Mouse (Mus musculus): ENCODE measurements around the gene Psmd12. TPM values are rescaled to one million over a fixed set of nuclear protein-coding genes. Genes with fewer than 3 reads are reported as not detected.
A peak's percentile ranks its signal among the peaks of the same experiment; 100 is the strongest.

Gene Psmd12
- total and polyA plus RNA-seq, 3 experiments, result 139 to 437 (median 149) TPM

- Histone ChIP-seq H3K79me2 (ENCODE audit: control insufficient read depth, insufficient read depth, low read length, poor library complexity) (peaks cover 60% of the 10 kb centered on the region), H3K27me3 (ENCODE audit: control insufficient read depth in 1 of 2, insufficient read depth in 2 of 2, low read length in 2 of 2) (no peaks in the 10 kb centered on the region), H3K4me3 (ENCODE audit: control insufficient read depth in 1 of 2, insufficient read depth in 1 of 2, low read depth in 2 of 2, low read length in 2 of 2) (peak overlapping the region; percentile 88 to 89), H3K36me3 (ENCODE audit: control insufficient read depth in 1 of 2, insufficient read depth in 2 of 2, low read length in 2 of 2) (peaks cover 0 to 34% of the 10 kb centered on the region in 2 experiments; a peak in 2 of 4 replicates), H3K9ac (ENCODE audit: control insufficient read depth, low read depth, low read length, poor library complexity, severe bottlenecking) (peak overlapping the region; percentile 93), H3K27ac (ENCODE audit: control insufficient read depth, low read depth, low read length) (peak overlapping the region; percentile 99), H3K9me3 (replicated peaks; ENCODE audit: insufficient read depth, low read length) (no peaks in the 10 kb centered on the region), H3K4me1 (ENCODE audit: control insufficient read depth in 1 of 2, insufficient read depth in 2 of 2, low read length in 2 of 2) (peaks cover 19 to 31% of the 10 kb centered on the region in 2 experiments)
- DNase-seq (ENCODE audit: low read depth, low spot score), result peak; percentile 98
- TF ChIP-seq NELFE (IDR thresholded peaks at IDR 0.05; ENCODE audit: low read depth, low read length), result peak; percentile 51
- peak; percentile 34; the same call in 1 of the 2 replicates for TF ChIP-seq ZMIZ1 (IDR thresholded peaks at IDR 0.05; ENCODE audit: low read depth, low read length)
- TF ChIP-seq MAFK (IDR thresholded peaks at IDR 0.05; ENCODE audit: borderline replicate concordance, low read depth, low read length), result no peak
- peak; percentile 88 for TF ChIP-seq TAL1 (IDR thresholded peaks at IDR 0.05; ENCODE audit: low read length)
- TF ChIP-seq RCOR1 (IDR thresholded peaks at IDR 0.05; ENCODE audit: low read depth, low read length), result peak; percentile 45; the same call in 1 of the 2 replicates
- no peak for TF ChIP-seq ZC3H11A (IDR thresholded peaks at IDR 0.05; ENCODE audit: low read depth, low read length)
- peak; percentile 93 for TF ChIP-seq TBP (IDR thresholded peaks at IDR 0.05; ENCODE audit: low read depth, low read length)
- TF ChIP-seq MXI1 (IDR thresholded peaks at IDR 0.05; ENCODE audit: low read depth, low read length), result peak; percentile 62; the same call in 1 of the 2 replicates
- peak; percentile 81; the same call in 1 of the 2 replicates for TF ChIP-seq MYC (IDR thresholded peaks at IDR 0.05; ENCODE audit: low read depth, low read length)
- no peak for TF ChIP-seq GABPA (IDR thresholded peaks at IDR 0.05; ENCODE audit: low read depth, low read length)
- peak; percentile 59 for TF ChIP-seq CHD2 (IDR thresholded peaks at IDR 0.05; ENCODE audit: low read length)
- no peak for TF ChIP-seq MEF2A (IDR thresholded peaks at IDR 0.05; ENCODE audit: extremely low read depth, insufficient replicate concordance, low read depth, low read length, poor library complexity, severe bottlenecking)
- TF ChIP-seq MYB (IDR thresholded peaks at IDR 0.05; ENCODE audit: low read depth, low read length), result 0 out of 2 replicates have a peak, but pooled peaks have one; percentile 40
- peak; percentile 83 for TF ChIP-seq TCF12 (IDR thresholded peaks at IDR 0.05; ENCODE audit: low read depth, low read length)
- TF ChIP-seq POLR2AphosphoS2 (IDR thresholded peaks at IDR 0.05; ENCODE audit: low read length), result peak; percentile 81
- TF ChIP-seq HCFC1 (IDR thresholded peaks at IDR 0.05; ENCODE audit: low read depth, low read length), result no peak; the same call in 1 of the 2 replicates
- TF ChIP-seq ELF1 (IDR thresholded peaks at IDR 0.05; ENCODE audit: low read depth, low read length), result peak; percentile 27; the same call in 1 of the 2 replicates
- no peak for TF ChIP-seq NRF1 (IDR thresholded peaks at IDR 0.05; ENCODE audit: insufficient read depth, low read depth, low read length, poor library complexity, severe bottlenecking)
- TF ChIP-seq MAZ (IDR thresholded peaks at IDR 0.05; ENCODE audit: low read depth, low read length), result peak; percentile 93
- peak; percentile 45; the same call in 1 of the 2 replicates for TF ChIP-seq BHLHE40 (IDR thresholded peaks at IDR 0.05; ENCODE audit: borderline replicate concordance, low read depth, low read length)
- TF ChIP-seq RAD21 (IDR thresholded peaks at IDR 0.05; ENCODE audit: low read depth, low read length), result no peak
- TF ChIP-seq SIN3A (IDR thresholded peaks at IDR 0.05; ENCODE audit: low read length), result peak; percentile 95
- peak; percentile 28; the same call in 1 of the 2 replicates for TF ChIP-seq SMC3 (IDR thresholded peaks at IDR 0.05; ENCODE audit: low read depth, low read length)
- TF ChIP-seq MAX (IDR thresholded peaks at IDR 0.05; ENCODE audit: low read length), result peak; percentile 99
- peak; percentile 94 for TF ChIP-seq ETS1 (IDR thresholded peaks at IDR 0.05; ENCODE audit: low read depth, low read length)
- peak; percentile 97 for TF ChIP-seq GATA1 (IDR thresholded peaks at IDR 0.05; ENCODE audit: low read depth, low read length)
- no peak for TF ChIP-seq ZKSCAN1 (IDR thresholded peaks at IDR 0.05; ENCODE audit: low read depth, low read length)
- TF ChIP-seq CHD1 (IDR thresholded peaks at IDR 0.05; ENCODE audit: low read depth, low read length), result no peak; the same call in 1 of the 2 replicates
- peak; percentile 76; the same call in 1 of the 2 replicates for TF ChIP-seq E2F4 (IDR thresholded peaks at IDR 0.05; ENCODE audit: borderline replicate concordance, low read depth, low read length)
- TF ChIP-seq POLR2A (IDR thresholded peaks at IDR 0.05; ENCODE audit: control insufficient read depth in 1 of 2, insufficient read depth in 1 of 2, low read depth in 1 of 2, low read length in 2 of 2, poor library complexity in 1 of 2), result peak; percentile 26 to 83; a peak in 3 of 4 replicates
- TF ChIP-seq KAT2A (conservative IDR thresholded peaks at IDR 0.05; ENCODE audit: low read depth, low read length), result no peak
- TF ChIP-seq USF1 (IDR thresholded peaks at IDR 0.05; ENCODE audit: low read depth, low read length), result peak; percentile 52
- no peak for TF ChIP-seq CTCF (IDR thresholded peaks at IDR 0.05 in 2 of 3, conservative IDR thresholded peaks at IDR 0.05 in 1 of 3; ENCODE audit: control insufficient read depth in 1 of 3, insufficient read depth in 1 of 3, low read depth in 2 of 3, low read length in 3 of 3, poor library complexity in 1 of 3, severe bottlenecking in 1 of 3)
- TF ChIP-seq EP300 (IDR thresholded peaks at IDR 0.05; ENCODE audit: low read depth in 1 of 2, low read length in 2 of 2), result peak; percentile 73 to 92
- no peak for TF ChIP-seq USF2 (IDR thresholded peaks at IDR 0.05; ENCODE audit: borderline replicate concordance in 1 of 2, insufficient read depth in 1 of 2, low read depth in 1 of 2, low read length in 2 of 2)
Measured at GRCm38 (mm10) chr11:107468252-107469030, 10.8 kb upstream of the Psmd12 start.
